Mouse (Mus musculus) ES-Bruce4 (cell line): ENCODE results near the gene Pank1. TPM values are rescaled to one million over a fixed set of nuclear protein-coding genes. Genes with fewer than 3 reads are reported as not detected.

Source experiments
- H3K27ac ChIP-seq: 2 replicates; pipeline ENCODE4 v1.5.1; 2012; ENCODE audit warnings: low read length, inconsistent platforms; ENCODE audit not compliant: insufficient read depth
- H3K27me3 ChIP-seq: 2 replicates; pipeline ENCODE4 v1.6.1; 2012; ENCODE audit warnings: mild to moderate bottlenecking, low read length, inconsistent platforms; ENCODE audit not compliant: control insufficient read depth, poor library complexity, insufficient read depth, severe bottlenecking
- H3K36me3 ChIP-seq: 2 replicates; pipeline ENCODE4 v1.6.1; 2012; ENCODE audit warnings: inconsistent platforms, mild to moderate bottlenecking, low read length, moderate library complexity; ENCODE audit not compliant: control insufficient read depth, poor library complexity, insufficient read depth, severe bottlenecking
- H3K4me1 ChIP-seq: one replicate; pipeline ENCODE4 v1.8.1; 2011; ENCODE audit warnings: low read length; ENCODE audit not compliant: control insufficient read depth, insufficient read depth
- H3K4me3 ChIP-seq: 2 replicates; pipeline ENCODE4 v1.5.1; 2011; ENCODE audit warnings: low read depth, mild to moderate bottlenecking, low read length
- H3K9ac ChIP-seq: 2 replicates; pipeline ENCODE4 v1.6.1; 2012; ENCODE audit warnings: low read depth, mild to moderate bottlenecking, inconsistent platforms; ENCODE audit not compliant: poor library complexity, severe bottlenecking
- H3K9me3 ChIP-seq: replicated peaks from 2 replicates; pipeline ENCODE4 v1.6.1; 2012; ENCODE audit warnings: mild to moderate bottlenecking, low read length, inconsistent platforms; ENCODE audit not compliant: control insufficient read depth, poor library complexity, insufficient read depth, severe bottlenecking
- CTCF ChIP-seq: IDR thresholded peaks from one replicate; pipeline ENCODE4 v1.8.1; 2011; ENCODE audit warnings: low read depth, low read length
- EP300 ChIP-seq: IDR thresholded peaks from 2 replicates; pipeline ENCODE4 v1.6.1; 2011; ENCODE audit warnings: low read depth, low read length; ENCODE audit not compliant: insufficient read depth
- POLR2A ChIP-seq: IDR thresholded peaks from one replicate; pipeline ENCODE4 v1.8.1; 2011; ENCODE audit warnings: low read length; ENCODE audit not compliant: insufficient read depth
- polyA plus RNA-seq: library from polyadenylated mRNA; stranded (reverse); fragments of >200 nt; gene quantifications from 2 replicates; pipeline ENCODE4 v1.2.4, GENCODE M21; 2011; ENCODE audit warnings: low read depth; ENCODE audit not compliant: missing spikeins, insufficient read depth, insufficient read length

The Pank1 gene
- polyA plus RNA-seq, 1 experiment: 7.4 TPM

DNA sequence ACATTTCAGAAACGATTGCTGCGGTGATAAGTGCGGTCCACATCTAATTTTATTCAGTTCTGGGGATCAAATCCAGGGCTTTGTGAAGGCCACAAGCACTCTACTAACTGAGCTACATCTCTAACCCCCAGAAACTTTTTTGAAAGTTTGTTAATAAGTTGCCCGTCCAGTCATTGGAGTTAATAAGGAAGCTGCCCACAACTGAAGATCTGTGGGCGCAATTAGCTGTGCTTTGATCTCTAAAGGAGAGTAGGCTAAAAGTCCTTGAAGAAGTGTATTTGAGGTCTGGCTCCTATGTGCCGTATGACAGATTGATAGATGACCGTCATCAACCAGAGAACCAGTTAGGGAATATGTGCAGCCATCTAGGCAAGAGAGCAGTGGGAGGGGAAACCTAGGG, 22.0 kb upstream of the Pank1 start:
- no peaks in the 10 kb centered on the region for H3K4me1 ChIP-seq
- H3K9ac ChIP-seq: no peak overlapping the region
- H3K27me3 ChIP-seq: no peaks in the 10 kb centered on the region
- 0 out of 2 replicates have a peak, but pooled peaks cover 4% of the 10 kb centered on the region for H3K9me3 ChIP-seq
- H3K27ac ChIP-seq: no peak overlapping the region
- no peak overlapping the region for H3K4me3 ChIP-seq
- no peaks in the 10 kb centered on the region for H3K36me3 ChIP-seq
- TF ChIP-seq POLR2A: no peak
- no peak for TF ChIP-seq EP300
- TF ChIP-seq CTCF: no peak

DNA sequence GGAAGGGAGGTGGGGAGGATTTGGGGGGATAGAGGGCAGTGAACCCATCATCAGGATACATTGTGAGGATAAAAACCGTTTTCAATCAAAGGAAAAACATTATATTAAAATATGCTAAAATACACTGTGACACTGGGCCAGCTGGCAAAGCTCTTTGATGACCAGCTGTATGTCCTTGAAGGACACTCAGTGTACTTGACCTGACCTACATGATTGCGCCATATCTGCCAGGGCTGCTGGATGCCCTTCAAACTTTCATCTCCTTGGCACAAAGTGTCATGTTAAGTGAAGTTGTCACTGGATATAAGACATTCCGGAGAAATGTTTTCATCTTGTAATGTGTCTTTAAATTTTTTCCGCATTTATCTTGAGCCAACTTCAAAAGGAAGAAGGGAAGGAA, 19.7 kb upstream of the Pank1 start:
- Histone ChIP-seq H3K27me3 (no peaks in the 10 kb centered on the region), H3K27ac (no peak overlapping the region), H3K9me3 (0 out of 2 replicates have a peak, but pooled peaks cover 4% of the 10 kb centered on the region), H3K4me1 (no peaks in the 10 kb centered on the region), H3K36me3 (no peaks in the 10 kb centered on the region), H3K4me3 (no peak overlapping the region), H3K9ac (no peak overlapping the region)
- TF ChIP-seq POLR2A (no peak), EP300 (no peak), CTCF (no peak)

DNA sequence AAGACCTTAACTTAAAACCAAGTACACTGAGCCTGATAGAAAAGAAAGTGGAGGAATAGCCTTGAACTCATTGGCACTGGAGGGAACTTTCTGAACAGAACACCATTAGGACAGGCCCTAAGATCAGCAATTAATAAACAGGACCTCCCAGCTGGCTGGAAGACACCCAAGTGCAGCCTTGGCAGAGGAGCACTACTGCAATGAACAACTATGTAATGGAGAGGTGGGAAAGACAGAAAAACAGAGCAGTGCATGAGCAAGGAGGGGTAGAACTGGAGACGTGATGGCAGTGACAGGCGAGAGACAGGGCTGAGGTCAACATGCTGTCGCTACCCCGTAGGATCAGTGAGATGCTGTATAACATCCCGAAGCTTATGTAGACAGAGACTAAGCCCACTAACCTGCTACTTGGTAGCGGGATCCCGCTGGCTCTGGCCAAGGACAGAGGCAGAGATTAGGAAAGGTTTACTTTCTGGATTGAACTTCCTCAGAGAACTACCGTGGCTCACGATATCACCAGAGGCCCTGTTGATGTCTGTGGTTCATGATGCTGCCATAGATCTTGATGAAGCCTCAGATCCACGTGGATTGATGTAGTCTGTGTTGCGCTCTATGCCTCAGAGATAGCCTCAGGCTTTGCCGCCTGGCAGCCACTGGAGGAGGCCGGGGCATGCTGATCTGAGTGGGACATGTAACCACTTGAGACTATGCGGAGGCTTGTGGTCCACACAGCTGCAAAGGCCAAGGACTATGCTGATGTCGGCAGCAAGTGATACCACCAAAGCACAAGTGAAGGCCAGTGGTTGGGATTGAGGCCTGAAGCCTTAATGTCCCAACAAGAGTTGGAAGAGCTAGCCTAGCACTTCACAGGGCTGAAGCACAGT, 18.1 kb upstream of the Pank1 start:
- Histone ChIP-seq H3K27me3 (no peaks in the 10 kb centered on the region), H3K4me3 (no peak overlapping the region), H3K4me1 (no peaks in the 10 kb centered on the region), H3K27ac (no peak overlapping the region), H3K9me3 (0 out of 2 replicates have a peak, but pooled peaks cover under 1% of the 10 kb centered on the region), H3K36me3 (no peaks in the 10 kb centered on the region), H3K9ac (no peak overlapping the region)
- TF ChIP-seq CTCF: no peak
- no peak for TF ChIP-seq EP300
- TF ChIP-seq POLR2A: no peak

DNA sequence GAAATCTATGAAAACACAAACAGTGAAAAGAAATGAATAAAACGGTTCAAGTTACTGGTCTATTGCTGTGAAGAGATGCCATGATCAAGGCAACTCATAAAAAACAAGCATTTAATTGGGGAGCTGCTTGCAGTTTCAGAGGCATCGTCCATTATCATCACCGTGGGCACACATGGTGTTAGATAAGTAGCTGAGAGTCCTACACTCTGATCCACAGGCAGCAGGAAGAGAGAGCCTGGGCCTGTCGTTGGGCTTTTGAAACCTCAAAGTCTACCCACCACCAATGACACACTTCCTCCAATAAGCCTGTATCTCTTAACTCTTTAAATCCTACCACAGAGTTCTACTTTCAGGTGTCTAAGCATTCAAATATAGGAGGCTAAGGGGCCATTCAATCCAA, 15.8 kb upstream of the Pank1 start:
- Histone ChIP-seq H3K27me3 (no peaks in the 10 kb centered on the region; the same call in 1 of the 2 replicates), H3K4me1 (no peaks in the 10 kb centered on the region), H3K27ac (no peak overlapping the region), H3K9me3 (no peaks in the 10 kb centered on the region), H3K36me3 (no peaks in the 10 kb centered on the region), H3K4me3 (no peak overlapping the region), H3K9ac (no peak overlapping the region)
- TF ChIP-seq EP300: no peak
- no peak for TF ChIP-seq CTCF
- TF ChIP-seq POLR2A: no peak

DNA sequence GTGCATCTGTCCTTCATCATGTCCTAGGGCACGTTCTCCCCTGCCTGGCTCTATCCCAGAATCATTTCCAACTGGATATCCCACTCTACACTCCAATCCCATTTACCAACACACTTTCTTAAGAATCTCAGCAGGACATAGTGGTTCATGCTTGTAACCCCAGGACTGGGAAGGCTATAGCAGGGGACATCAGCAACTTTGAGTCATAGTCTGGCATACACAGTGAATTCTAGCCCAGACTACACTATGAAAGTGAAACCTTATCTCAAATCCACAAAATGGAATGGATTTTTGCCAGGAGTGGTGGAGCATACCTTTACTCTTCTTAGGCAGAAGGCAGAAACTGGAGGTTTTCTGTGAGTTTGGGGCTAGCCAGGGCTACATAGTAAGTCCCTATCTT, 12.3 kb upstream of the Pank1 start:
- Histone ChIP-seq H3K27ac (no peak overlapping the region), H3K27me3 (no peaks in the 10 kb centered on the region; the same call in 1 of the 2 replicates), H3K36me3 (no peaks in the 10 kb centered on the region), H3K4me3 (no peak overlapping the region), H3K9ac (no peak overlapping the region), H3K9me3 (no peaks in the 10 kb centered on the region), H3K4me1 (no peaks in the 10 kb centered on the region)
- TF ChIP-seq POLR2A (no peak), EP300 (no peak), CTCF (no peak)

DNA sequence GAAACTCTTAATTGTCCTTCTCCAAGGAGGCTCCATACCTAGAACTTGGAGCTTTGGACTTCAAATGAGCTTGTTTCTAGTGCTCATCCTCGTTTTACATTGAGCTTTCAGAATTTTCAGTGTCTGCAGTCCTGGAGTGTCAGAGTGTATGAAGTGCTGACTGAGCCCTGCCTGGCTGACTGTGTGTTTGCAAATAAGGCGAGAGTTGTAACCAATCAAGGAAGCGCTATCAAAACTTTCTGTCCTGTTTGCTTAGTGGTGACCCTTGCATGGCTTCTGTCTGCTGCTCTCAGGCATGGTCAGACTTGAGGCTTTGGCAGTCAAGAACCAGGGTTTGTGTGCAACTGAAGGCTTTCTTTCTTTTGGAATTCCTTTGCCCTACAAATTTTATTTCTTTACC, 11.7 kb upstream of the Pank1 start:
- Histone ChIP-seq H3K27me3 (no peaks in the 10 kb centered on the region; the same call in 1 of the 2 replicates), H3K36me3 (no peaks in the 10 kb centered on the region), H3K27ac (no peak overlapping the region), H3K4me1 (no peaks in the 10 kb centered on the region), H3K9me3 (no peaks in the 10 kb centered on the region), H3K9ac (no peak overlapping the region), H3K4me3 (no peak overlapping the region)
- TF ChIP-seq EP300 (no peak), CTCF (no peak), POLR2A (no peak)
